Comparison of ENCODE assay signal across 24 mouse cellular contexts in the genomic region with DNA sequence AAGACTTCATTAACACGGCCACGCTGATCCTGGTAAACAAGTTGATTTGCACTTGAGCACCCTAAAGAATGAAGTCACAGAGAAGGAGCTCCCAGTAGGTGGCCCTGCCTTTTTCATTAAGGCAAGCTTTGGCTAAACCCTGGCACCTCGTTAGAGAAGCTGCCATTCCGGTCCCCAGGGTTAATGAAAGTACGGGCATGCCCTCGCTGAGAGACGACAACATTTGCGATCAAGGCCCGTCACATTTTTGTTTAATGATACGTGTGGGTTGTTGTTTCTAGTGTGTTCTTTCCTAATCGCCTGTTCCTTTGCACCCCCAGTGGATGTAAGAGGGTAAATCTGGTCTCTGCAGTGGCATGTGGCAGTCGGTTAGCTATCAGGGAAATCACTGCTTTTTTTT.
DNase-seq lines count a peak whose midpoint lies in the region; ATAC-seq and TF ChIP-seq lines count a peak whose summit lies in the region.
"Had no signal": no experiment of that assay in that cellular context is flagged by ENCODE, and none has a peak within 500 bp of the region (broad histone marks: within the 10 kb centered on the region; RNA-seq: fewer than 3 reads in every experiment).

No protein-coding gene starts in this region.

- no peaks in the 10 kb centered on the region for H3K27me3 ChIP-seq in embryonic facial prominence, embryonic 10.5 days (replicated peaks; ENCODE audit: low read depth, poor library complexity, severe bottlenecking)
- no peaks in the 10 kb centered on the region for H3K27me3 ChIP-seq in embryonic facial prominence, embryonic 14.5 days (replicated peaks; ENCODE audit: control insufficient read depth, insufficient read depth, low read length)
- no peaks in the 10 kb centered on the region for H3K27me3 ChIP-seq in limb, embryonic 12.5 days
- no peaks in the 10 kb centered on the region for H3K27me3 ChIP-seq in intestine, embryonic 16.5 days (replicated peaks; ENCODE audit: control insufficient read depth, insufficient read depth, low read length)
- H3K27me3 ChIP-seq: embryonic facial prominence, embryonic 12.5 days; hindbrain, embryonic 12.5 days had no signal

- H3K27ac ChIP-seq in layer of hippocampus, adult 2 months, result no peak overlapping the region
- H3K27ac ChIP-seq in embryonic facial prominence, embryonic 10.5 days (replicated peaks), result peak overlapping the region; percentile 40
- H3K27ac ChIP-seq in embryonic facial prominence, embryonic 14.5 days (replicated peaks; ENCODE audit: low read depth, low read length), result peak overlapping the region; percentile 57
- H3K27ac ChIP-seq in limb, embryonic 12.5 days, result peak overlapping the region; percentile 83
- H3K27ac ChIP-seq in intestine, embryonic 16.5 days (ENCODE audit: low read length), result no peak overlapping the region
- H3K27ac ChIP-seq: forebrain, embryonic 10.5 days; heart, adult 2 months; heart, embryonic 13.5 days; hindbrain, embryonic 12.5 days had no signal

- no peak overlapping the region for H3K4me3 ChIP-seq in layer of hippocampus, adult 2 months
- no peak overlapping the region for H3K4me3 ChIP-seq in embryonic facial prominence, embryonic 10.5 days
- H3K4me3 ChIP-seq in embryonic facial prominence, embryonic 14.5 days (ENCODE audit: low read depth, low read length), result no peak overlapping the region
- no peak overlapping the region for H3K4me3 ChIP-seq in limb, embryonic 12.5 days (replicated peaks)
- no peak overlapping the region for H3K4me3 ChIP-seq in intestine, embryonic 16.5 days (ENCODE audit: low read length)
- H3K4me3 ChIP-seq: embryonic facial prominence, embryonic 12.5 days; erythroblast, embryonic 14.5 days; forebrain, embryonic 10.5 days; heart, adult 2 months; heart, embryonic 13.5 days; hindbrain, embryonic 12.5 days had no signal

- H3K9me3 ChIP-seq in embryonic facial prominence, embryonic 10.5 days, result no peaks in the 10 kb centered on the region
- no peaks in the 10 kb centered on the region for H3K9me3 ChIP-seq in embryonic facial prominence, embryonic 14.5 days (ENCODE audit: control insufficient read depth, low read length)
- peaks cover under 1% of the 10 kb centered on the region; the same call in 1 of the 2 replicates for H3K9me3 ChIP-seq in limb, embryonic 12.5 days
- H3K9me3 ChIP-seq in intestine, embryonic 16.5 days (ENCODE audit: control insufficient read depth, low read length), result no peaks in the 10 kb centered on the region
- H3K9me3 ChIP-seq: embryonic facial prominence, embryonic 12.5 days; forebrain, embryonic 10.5 days; hindbrain, embryonic 12.5 days had no signal

- H3K36me3 ChIP-seq in embryonic facial prominence, embryonic 10.5 days (replicated peaks), result no peaks in the 10 kb centered on the region
- H3K36me3 ChIP-seq in embryonic facial prominence, embryonic 14.5 days (ENCODE audit: control insufficient read depth, insufficient read depth, low read length), result no peaks in the 10 kb centered on the region
- H3K36me3 ChIP-seq in limb, embryonic 12.5 days, result no peaks in the 10 kb centered on the region
- H3K36me3 ChIP-seq in intestine, embryonic 16.5 days (ENCODE audit: control insufficient read depth, insufficient read depth, low read length), result no peaks in the 10 kb centered on the region
- H3K36me3 ChIP-seq: embryonic facial prominence, embryonic 12.5 days; forebrain, embryonic 10.5 days; heart, embryonic 13.5 days; hindbrain, embryonic 12.5 days had no signal

- H3K4me1 ChIP-seq in embryonic facial prominence, embryonic 10.5 days, result peaks cover 23% of the 10 kb centered on the region
- peaks cover 13% of the 10 kb centered on the region for H3K4me1 ChIP-seq in embryonic facial prominence, embryonic 14.5 days (ENCODE audit: control insufficient read depth, insufficient read depth, low read length)
- peaks cover 44% of the 10 kb centered on the region for H3K4me1 ChIP-seq in limb, embryonic 12.5 days (replicated peaks)
- H3K4me1 ChIP-seq in intestine, embryonic 16.5 days (ENCODE audit: control insufficient read depth, insufficient read depth, low read length), result no peaks in the 10 kb centered on the region
- H3K4me1 ChIP-seq: heart, embryonic 13.5 days; hindbrain, embryonic 12.5 days had no signal

- peak; percentile 47 for TF ChIP-seq CTCF in layer of hippocampus, adult 2 months (conservative IDR thresholded peaks at IDR 0.05)

- DNase-seq in layer of hippocampus, adult 2 months (ENCODE audit: low spot score in 2 of 2), result no peak
- DNase-seq in layer of hippocampus, postnatal 10 days (ENCODE audit: low spot score in 2 of 2), result no peak
- no peak for DNase-seq in embryonic facial prominence, embryonic 10.5 days (ENCODE audit: low spot score)
- DNase-seq in embryonic facial prominence, embryonic 14.5 days (ENCODE audit: low spot score), result peak; percentile 34
- no peak for DNase-seq in c-Kit-positive CD71-positive TER-119-positive erythroid progenitor cells, embryonic 14.5 days (ENCODE audit: low spot score)
- DNase-seq: adrenal gland, adult 2 months; adrenal gland, postnatal 36 days; cerebellum, adult 11-12 months; cerebellum, adult 9-10 months; cerebellum, postnatal 25 days; gastrocnemius, postnatal 10 days; heart, adult 2 months; heart, postnatal 4 days had no signal

- 64% methylated on average over 12 of the region's 12 CpGs for WGBS in embryonic facial prominence, embryonic 10.5 days
- WGBS in embryonic facial prominence, embryonic 14.5 days, result 49% methylated on average over 12 of the region's 12 CpGs
- 17% methylated on average over 12 of the region's 12 CpGs for WGBS in limb, embryonic 12.5 days
- WGBS in intestine, embryonic 16.5 days, result 69% methylated on average over 12 of the region's 12 CpGs

- H3K9ac ChIP-seq in embryonic facial prominence, embryonic 14.5 days (ENCODE audit: low read depth, low read length), result no peak overlapping the region
- no peak overlapping the region for H3K9ac ChIP-seq in limb, embryonic 12.5 days (replicated peaks)
- no peak overlapping the region for H3K9ac ChIP-seq in intestine, embryonic 16.5 days (ENCODE audit: low read depth, low read length)
- H3K9ac ChIP-seq: embryonic facial prominence, embryonic 12.5 days; heart, embryonic 13.5 days; hindbrain, embryonic 12.5 days had no signal

- ATAC-seq in embryonic facial prominence, embryonic 14.5 days (ENCODE audit: low read depth), result no peak
- ATAC-seq in limb, embryonic 12.5 days (ENCODE audit: insufficient number of reproducible peaks, insufficient read depth, low FRiP score, low TSS enrichment, low read depth), result no peak
- ATAC-seq in intestine, embryonic 16.5 days, result no peak
- ATAC-seq in monocyte, adult 5-6 weeks (replicated peaks; ENCODE audit: insufficient number of reproducible peaks, low FRiP score, low TSS enrichment, poor library complexity, severe bottlenecking), result no peak
- ATAC-seq: forebrain, embryonic 16.5 days; hindbrain, embryonic 16.5 days; inflammation-experienced regulatory T-cells, adult 6 months had no signal

- no peak overlapping the region for H3K4me2 ChIP-seq in embryonic facial prominence, embryonic 14.5 days (ENCODE audit: low read depth, low read length)
- no peak overlapping the region for H3K4me2 ChIP-seq in limb, embryonic 12.5 days
- H3K4me2 ChIP-seq in intestine, embryonic 16.5 days (ENCODE audit: low read depth, low read length), result no peak overlapping the region
- H3K4me2 ChIP-seq: embryonic facial prominence, embryonic 12.5 days; heart, embryonic 13.5 days; hindbrain, embryonic 12.5 days had no signal

Comparison
In these comparisons a context has a peak if more than half of its experiments do, and no peak if none do; other contexts are left out.
1. H3K27ac ChIP-seq: peak in embryonic facial prominence, embryonic 10.5 days (single experiment), embryonic facial prominence, embryonic 14.5 days (single experiment) and limb, embryonic 12.5 days (single experiment); none in layer of hippocampus, adult 2 months (single experiment) and intestine, embryonic 16.5 days (single experiment).